Mouse (Mus musculus): ENCODE measurements around the gene Baat. TPM values are rescaled to one million over a fixed set of nuclear protein-coding genes. Genes with fewer than 3 reads are reported as not detected.
"Not testable (repeated sequence)": the region's sequence is repeated elsewhere in the genome, so short reads cannot be mapped to it uniquely, and the experiment has no call there.

Baat gene
- polyA plus RNA-seq, 1 experiment from 2014 or later: not detected

DNA sequence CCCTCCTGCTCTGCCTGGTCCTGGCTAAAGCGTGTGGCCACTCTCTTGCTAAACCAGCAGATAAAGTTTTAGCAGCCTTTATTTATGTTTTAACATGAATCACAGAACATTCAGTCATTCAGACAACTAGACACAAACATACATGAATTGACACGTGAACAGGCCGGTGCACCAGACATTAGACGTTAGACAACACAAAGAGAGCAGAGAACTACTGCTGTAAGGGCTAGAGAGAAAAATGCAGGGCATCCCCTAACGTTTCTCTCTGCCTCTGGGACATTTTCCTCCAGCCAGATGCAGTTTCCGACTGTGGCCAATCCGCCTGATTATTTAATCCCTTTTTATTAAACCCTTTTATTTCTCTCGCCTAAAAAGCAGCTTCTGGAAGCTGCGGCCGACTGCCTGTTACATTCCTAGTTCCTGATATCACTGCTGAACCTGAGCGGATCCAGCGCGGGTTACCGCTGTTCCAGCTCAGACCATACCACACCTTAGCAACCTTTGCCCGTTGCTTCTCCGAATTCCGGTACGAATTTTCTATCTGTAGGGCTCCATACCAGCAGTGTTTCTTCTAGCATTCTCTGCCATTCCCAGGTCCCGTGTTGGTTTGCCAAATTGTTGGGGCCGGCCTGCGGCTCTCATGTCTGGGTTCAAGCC, 26.1 kb downstream of the Baat start:
- H3K36me3 ChIP-seq: no peaks in the 10 kb centered on the region
- H3K9ac ChIP-seq (replicated peaks): peak overlapping the region; percentile 28; the same call in 1 of the 2 replicates
- 24% methylated on average over 21 of the region's 21 CpGs for WGBS
- no peaks in the 10 kb centered on the region for H3K9me3 ChIP-seq
- H3K4me3 ChIP-seq (replicated peaks): no peak overlapping the region
- H3K27ac ChIP-seq: no peak overlapping the region
- no peak for ATAC-seq
- no peaks in the 10 kb centered on the region; the same call in 1 of the 2 replicates for H3K27me3 ChIP-seq
- H3K4me1 ChIP-seq (replicated peaks): peaks cover 8% of the 10 kb centered on the region
- peak overlapping the region; percentile 35 for H3K4me2 ChIP-seq (replicated peaks)

DNA sequence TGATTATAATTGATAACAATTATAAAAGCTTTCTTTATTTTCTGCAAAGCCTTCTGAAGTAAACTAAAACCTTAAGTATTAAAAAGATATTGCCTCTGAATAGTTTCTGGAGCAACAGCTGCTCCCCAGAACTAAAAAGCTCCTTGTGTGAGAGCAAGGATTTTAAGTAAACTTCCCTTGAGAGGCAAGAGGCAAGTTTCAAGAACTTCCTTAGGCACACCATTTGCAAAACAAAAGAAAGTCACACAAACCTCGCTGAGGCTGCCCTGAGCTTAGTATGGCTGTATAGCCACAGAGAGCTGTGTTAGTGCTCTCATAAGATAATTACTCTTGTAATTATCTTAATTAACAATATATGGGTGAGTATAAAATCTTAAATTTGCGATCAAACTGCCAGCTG, 27.3 kb downstream of the Baat start:
- not testable (repeated sequence) for H3K4me2 ChIP-seq (replicated peaks); H3K27ac ChIP-seq; H3K36me3 ChIP-seq; H3K9ac ChIP-seq (replicated peaks); H3K4me3 ChIP-seq (replicated peaks); ATAC-seq; H3K9me3 ChIP-seq; H3K27me3 ChIP-seq; H3K4me1 ChIP-seq (replicated peaks)
- 15% methylated on average over 2 of the region's 2 CpGs for WGBS

DNA sequence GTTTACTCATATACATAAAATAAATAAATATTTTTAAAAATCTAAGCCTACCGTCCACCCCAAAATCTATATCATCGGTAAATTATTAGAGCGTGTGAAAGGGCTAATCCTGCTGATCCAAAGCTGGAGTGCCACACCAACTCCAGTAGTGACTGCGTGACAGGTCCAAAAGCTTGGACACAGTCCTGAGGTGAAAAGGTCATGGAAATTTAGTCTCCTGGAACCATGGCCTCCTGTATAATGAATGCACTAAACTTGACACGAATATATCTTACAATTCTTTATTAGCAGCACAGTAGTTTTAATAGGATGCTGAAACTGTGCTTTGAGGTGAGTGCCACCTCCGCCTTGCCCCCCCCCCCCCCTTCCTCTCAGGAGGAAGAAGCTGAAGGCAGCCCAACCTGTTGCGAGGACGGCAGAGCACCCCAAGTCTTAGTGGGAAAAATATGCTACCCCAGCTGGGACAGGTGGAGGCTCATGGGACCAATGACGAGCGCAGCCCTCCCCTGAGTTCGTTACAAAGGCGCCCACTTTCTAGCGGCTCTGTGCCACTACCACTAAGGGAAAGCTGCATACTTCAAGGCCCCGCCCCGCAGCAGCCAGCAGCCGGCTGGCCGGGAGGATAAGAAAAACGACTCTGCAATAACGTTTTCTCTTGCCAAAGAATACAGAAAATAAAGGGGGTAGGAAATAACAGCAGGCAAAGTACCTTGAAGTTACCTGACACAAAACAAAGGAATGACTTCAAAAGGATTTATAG, 28.1 kb downstream of the Baat start:
- H3K27me3 ChIP-seq: no peaks in the 10 kb centered on the region; the same call in 1 of the 2 replicates
- H3K4me3 ChIP-seq (replicated peaks): peak overlapping the region; percentile 22
- 18% methylated on average over 19 of the region's 19 CpGs for WGBS
- no peaks in the 10 kb centered on the region for H3K9me3 ChIP-seq
- H3K27ac ChIP-seq: no peak overlapping the region
- H3K4me2 ChIP-seq (replicated peaks): peak overlapping the region; percentile 53
- H3K9ac ChIP-seq (replicated peaks): no peak overlapping the region
- peaks cover 8% of the 10 kb centered on the region for H3K4me1 ChIP-seq (replicated peaks)
- peak; percentile 82 for ATAC-seq
- H3K36me3 ChIP-seq: no peaks in the 10 kb centered on the region

DNA sequence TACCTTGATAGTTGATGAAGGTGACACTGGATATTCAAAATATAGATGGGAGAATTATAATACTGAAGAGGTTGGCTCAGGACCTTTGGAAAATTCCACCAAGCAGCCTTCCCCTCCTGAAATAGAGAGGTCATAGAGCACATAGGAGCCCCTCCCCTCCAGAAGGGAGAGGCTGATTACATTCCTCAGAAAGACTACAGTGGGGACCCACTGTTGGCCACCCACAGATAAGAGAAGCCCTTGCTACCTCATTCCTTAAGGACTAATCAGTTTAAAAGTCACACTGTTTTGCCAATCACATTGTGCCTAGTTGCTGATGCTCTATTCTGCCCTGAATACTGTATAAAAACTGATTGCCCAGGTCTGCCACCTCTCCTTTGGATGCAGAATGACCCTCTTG, 31.8 kb downstream of the Baat start:
- peaks cover 6% of the 10 kb centered on the region for H3K4me1 ChIP-seq (replicated peaks)
- H3K27me3 ChIP-seq: no peaks in the 10 kb centered on the region
- no peaks in the 10 kb centered on the region for H3K9me3 ChIP-seq
- ATAC-seq: no peak
- H3K36me3 ChIP-seq: no peaks in the 10 kb centered on the region
- no peak overlapping the region for H3K9ac ChIP-seq (replicated peaks)
- no peak overlapping the region for H3K4me3 ChIP-seq (replicated peaks)
- no peak overlapping the region for H3K27ac ChIP-seq
- H3K4me2 ChIP-seq (replicated peaks): no peak overlapping the region

DNA sequence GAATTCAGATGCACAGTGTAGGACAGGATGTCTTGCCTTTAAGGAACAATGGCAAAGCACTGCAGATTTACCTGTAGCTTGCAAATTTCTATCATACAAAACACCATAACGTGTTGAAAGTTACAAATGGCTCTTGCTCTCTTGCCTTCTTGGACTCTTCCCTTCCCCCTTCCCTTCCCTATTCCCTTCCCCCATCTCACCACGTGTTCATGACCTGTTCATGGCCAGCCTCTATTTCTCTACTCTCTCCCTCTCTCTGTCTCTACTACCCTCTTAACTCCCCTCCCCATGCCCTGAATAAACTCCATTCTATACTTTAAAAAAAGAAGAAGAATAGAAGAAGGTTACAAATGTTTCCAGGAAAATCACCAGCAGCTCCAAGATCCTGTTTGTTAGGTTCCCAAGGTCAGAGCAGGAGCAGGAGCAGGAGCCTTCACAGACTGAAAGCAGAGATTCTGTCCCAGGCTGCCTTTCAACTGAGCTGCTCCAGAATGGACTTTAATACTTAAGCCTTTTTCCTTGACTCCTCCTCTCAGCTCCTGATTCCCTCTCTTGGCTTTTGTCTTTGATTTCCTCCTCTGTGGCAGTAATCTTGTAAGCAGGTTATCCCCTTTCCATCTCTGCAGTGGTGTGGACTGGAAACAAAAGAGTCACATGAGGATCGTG, 32.8 kb downstream of the Baat start, which contains the start of gene Acnat1:
Gene Acnat1, minus strand, starts transcription at position 478 of the 666 bp plus-strand sequence.
- H3K4me3 ChIP-seq (replicated peaks): no peak within 1 kb of the TSS

DNA sequence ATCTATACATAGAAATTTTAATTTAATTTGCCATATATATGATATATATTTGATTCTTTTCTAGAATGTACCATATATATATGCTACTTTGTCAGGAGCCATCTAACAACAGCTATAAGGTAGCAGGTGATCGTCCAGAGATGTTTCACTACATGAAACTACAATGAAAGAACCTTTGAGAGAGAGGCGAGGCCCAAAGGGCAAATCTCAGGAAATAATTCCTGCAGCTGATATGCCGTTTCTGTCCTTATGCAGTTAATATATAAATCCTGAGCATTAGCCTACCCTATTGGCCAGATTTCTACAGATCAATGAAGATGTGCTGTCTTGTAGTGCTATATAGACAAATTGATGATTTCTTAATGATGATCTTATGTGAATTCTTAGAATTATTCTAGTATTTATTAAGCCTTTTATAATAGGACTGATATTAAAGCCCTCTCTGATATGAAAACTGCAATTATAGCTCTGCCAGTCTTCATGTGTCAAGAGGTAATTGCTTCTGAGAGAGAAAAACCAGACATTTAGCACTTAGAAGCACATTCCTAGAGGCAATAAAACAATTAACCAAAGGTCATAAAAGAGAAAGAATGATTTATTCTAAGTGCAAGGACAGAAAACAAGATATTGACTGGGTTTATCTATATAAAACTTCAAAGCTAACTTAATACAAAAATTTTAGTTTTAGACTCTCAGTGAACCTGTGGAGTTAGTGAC, 36.8 kb downstream of the Baat start:
- H3K4me3 ChIP-seq (replicated peaks): no peak overlapping the region
- H3K9ac ChIP-seq (replicated peaks): no peak overlapping the region
- no peaks in the 10 kb centered on the region for H3K9me3 ChIP-seq
- no peaks in the 10 kb centered on the region for H3K27me3 ChIP-seq
- 93% methylated on average over 3 of the region's 3 CpGs for WGBS
- H3K4me2 ChIP-seq (replicated peaks): no peak overlapping the region
- no peak overlapping the region for H3K27ac ChIP-seq
- no peak for ATAC-seq
- H3K4me1 ChIP-seq (replicated peaks): no peaks in the 10 kb centered on the region
- no peaks in the 10 kb centered on the region for H3K36me3 ChIP-seq

More for the DNA sequence above, 32.8 kb downstream of the Baat start, which contains the start of gene Acnat1:
- 38% methylated on average over 3 of the region's 3 CpGs for WGBS
- no peak within 1 kb of the TSS for H3K27ac ChIP-seq
- no peak within 1 kb of the TSS for H3K4me2 ChIP-seq (replicated peaks)
- no peaks in the 10 kb centered on the region for H3K36me3 ChIP-seq
- H3K27me3 ChIP-seq: no peaks in the 10 kb centered on the region
- H3K9me3 ChIP-seq: no peaks in the 10 kb centered on the region
- ATAC-seq: no peak
- H3K4me1 ChIP-seq (replicated peaks): peaks cover 4% of the 10 kb centered on the region
- no peak within 1 kb of the TSS for H3K9ac ChIP-seq (replicated peaks)

DNA sequence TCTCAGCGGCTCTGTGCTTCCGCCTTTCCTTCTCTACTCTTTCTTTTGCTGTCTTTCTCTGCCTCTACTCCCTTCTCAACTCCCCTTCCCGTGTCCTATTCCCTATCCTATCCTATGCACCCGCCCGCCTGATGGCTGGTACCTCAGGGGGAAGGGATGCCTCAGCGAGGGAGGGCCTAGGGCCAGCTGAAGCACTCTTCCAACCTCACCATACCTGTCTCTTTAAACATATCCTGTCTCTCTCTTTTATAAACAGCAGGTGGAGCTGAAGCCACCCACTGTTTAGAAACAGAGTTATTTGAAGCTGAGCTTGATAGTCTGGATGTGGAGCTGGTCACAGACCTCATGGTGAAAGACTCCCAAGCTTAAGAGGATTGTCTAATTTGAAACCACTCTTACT, 39.0 kb downstream of the Baat start:
- H3K27ac ChIP-seq: no peak overlapping the region
- H3K4me2 ChIP-seq (replicated peaks): no peak overlapping the region
- no peaks in the 10 kb centered on the region for H3K27me3 ChIP-seq
- no peaks in the 10 kb centered on the region for H3K9me3 ChIP-seq
- 95% methylated on average over 6 of the region's 6 CpGs for WGBS
- no peak overlapping the region for H3K4me3 ChIP-seq (replicated peaks)
- no peaks in the 10 kb centered on the region for H3K36me3 ChIP-seq
- H3K4me1 ChIP-seq (replicated peaks): no peaks in the 10 kb centered on the region
- no peak for ATAC-seq
- H3K9ac ChIP-seq (replicated peaks): no peak overlapping the region

DNA sequence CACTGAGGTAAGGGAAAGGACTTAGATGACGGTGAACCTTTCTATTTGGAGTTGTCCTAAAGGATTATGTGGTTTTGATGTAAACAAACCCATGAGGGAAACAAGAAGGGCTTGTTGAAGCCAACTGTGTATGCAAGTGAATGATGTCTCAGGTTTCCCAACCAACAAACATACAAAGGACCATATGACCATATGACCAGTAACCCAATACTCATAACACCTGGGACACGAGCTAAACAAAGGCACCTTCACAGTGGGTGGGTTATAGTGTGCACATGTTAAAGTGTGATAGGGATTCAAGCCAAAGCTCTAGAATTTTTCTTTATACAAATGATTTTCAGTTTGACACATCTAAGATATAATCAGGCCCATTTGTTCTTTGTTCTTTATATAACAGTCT, 50.2 kb downstream of the Baat start:
- Histone ChIP-seq H3K4me2 (replicated peaks) (no peak overlapping the region), H3K4me1 (replicated peaks) (no peaks in the 10 kb centered on the region), H3K27me3 (no peaks in the 10 kb centered on the region), H3K27ac (no peak overlapping the region), H3K9ac (replicated peaks) (no peak overlapping the region), H3K4me3 (replicated peaks) (no peak overlapping the region), H3K36me3 (no peaks in the 10 kb centered on the region), H3K9me3 (no peaks in the 10 kb centered on the region)
- ATAC-seq: no peak
- WGBS: 81% methylated on average over 2 of the region's 2 CpGs

DNA sequence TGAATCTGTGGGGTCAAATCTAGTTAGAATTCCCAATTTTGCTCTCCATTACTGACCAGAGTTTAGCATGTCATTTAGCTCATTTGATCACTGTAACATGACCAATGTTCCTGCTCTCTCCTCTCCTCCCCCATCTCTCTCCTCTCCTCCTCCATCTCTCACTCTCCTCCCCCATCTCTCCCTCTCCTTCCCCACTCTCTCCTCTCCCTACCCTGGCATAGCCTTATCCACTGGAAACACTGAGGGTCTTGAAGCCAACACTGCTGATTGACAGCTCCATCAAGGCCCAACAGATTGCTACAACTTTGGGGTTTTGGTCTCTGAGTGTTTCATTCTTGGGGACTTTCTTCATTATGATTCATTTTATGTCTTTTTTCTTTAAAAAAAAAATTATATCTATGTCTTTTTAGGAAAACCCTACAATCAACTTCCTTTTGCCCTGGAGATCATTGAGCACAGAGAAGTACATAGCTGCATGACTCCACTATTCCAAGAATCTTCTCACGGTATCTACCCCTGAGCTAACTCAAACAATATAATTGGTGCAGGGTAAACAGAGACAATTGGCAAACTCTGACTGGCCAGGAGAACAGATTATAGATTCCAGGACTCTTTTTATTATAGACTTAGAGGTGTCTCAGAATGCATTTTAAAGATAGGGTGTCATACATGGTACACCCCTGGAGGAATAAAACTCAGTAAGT, 54.4 kb downstream of the Baat start:
- Histone ChIP-seq H3K27me3 (no peaks in the 10 kb centered on the region), H3K4me2 (replicated peaks) (no peak overlapping the region), H3K27ac (no peak overlapping the region), H3K4me1 (replicated peaks) (no peaks in the 10 kb centered on the region), H3K36me3 (no peaks in the 10 kb centered on the region), H3K4me3 (replicated peaks) (no peak overlapping the region), H3K9me3 (no peaks in the 10 kb centered on the region), H3K9ac (replicated peaks) (no peak overlapping the region)
- WGBS: 83% methylated on average over 1 of the region's 1 CpGs
- no peak for ATAC-seq

DNA sequence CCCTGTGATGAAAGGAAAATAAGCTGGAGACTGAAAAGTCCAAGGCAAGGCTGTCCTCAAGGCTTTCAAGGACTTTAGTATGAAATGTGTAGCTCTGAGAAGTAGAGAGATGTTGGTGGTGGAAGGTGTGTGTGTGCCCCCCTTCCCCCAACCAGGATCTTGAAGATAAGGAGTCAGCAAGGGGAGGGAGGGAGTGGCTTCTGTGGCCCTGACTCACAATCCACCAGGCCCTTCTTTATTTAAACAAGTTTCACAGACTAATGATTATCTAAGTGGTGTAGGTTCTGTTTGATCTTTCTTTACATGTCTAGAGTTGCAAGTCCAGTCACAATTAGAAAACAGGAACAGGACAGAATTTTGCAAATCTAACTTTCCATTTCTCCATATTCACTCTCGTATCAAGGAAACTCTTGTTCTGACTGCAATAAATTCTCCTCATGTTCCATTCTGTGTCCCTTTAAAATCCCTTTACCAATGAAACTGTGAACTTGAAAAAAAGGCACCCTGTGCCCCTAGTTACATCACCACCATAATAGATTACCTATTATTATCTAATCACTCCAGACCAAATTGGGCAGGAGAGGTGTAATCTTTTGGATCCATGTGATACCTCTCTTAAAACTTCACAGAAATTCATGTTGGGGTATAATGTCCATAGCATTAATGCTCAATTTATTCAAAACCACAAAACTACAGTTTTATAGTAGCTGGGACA, 55.1 kb downstream of the Baat start:
- ATAC-seq; H3K4me3 ChIP-seq (replicated peaks); H3K27me3 ChIP-seq; H3K36me3 ChIP-seq; H3K4me1 ChIP-seq (replicated peaks); H3K9me3 ChIP-seq; H3K9ac ChIP-seq (replicated peaks); H3K27ac ChIP-seq; H3K4me2 ChIP-seq (replicated peaks): not testable (repeated sequence)
- 88% methylated on average over 1 of the region's 1 CpGs for WGBS
